Mouse (Mus musculus) ES-Bruce4 (cell line): ENCODE measurements around the gene Magi1.

Source experiments
- CTCF ChIP-seq: IDR thresholded peaks from one replicate; pipeline ENCODE4 v1.8.1; 2011; ENCODE audit warnings: low read depth, low read length
- POLR2A ChIP-seq: IDR thresholded peaks from one replicate; pipeline ENCODE4 v1.8.1; 2011; ENCODE audit warnings: low read length; ENCODE audit not compliant: insufficient read depth

DNA sequence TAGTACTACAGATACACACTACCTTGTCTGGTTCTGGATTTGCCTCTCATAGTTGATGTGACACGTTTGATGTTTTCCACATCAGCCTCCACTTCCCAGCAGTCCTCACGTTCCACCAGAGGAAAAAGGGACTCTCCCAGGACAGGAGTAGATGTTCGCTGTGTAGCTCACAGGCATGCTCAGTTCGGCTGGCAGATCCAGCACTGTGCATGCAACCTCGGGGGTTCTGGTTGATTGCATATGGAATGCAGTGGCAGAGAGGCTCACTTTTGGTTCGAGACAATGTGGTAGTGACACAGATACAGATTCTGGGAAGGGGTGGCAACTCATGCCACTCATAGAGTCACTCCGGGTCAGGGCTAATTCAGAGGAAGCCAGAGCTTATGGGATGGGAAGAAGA is 28.6 kb upstream of the Magi1 start:
- TF ChIP-seq CTCF (no peak), POLR2A (no peak)
